Mouse (Mus musculus) right cerebral cortex, postnatal 25 days (tissue): ENCODE measurements at regions not wholly inside any gene's neighbourhood (a gene's known extent, or its start where the extent isn't known, plus 50 kb on each side); places are given as distances from the start of the nearest gene placed in this dataset.

ENCODE experiments used
- DNase-seq: peaks from one replicate; pipeline ENCODE4 v3.0.0; 2022

DNA sequence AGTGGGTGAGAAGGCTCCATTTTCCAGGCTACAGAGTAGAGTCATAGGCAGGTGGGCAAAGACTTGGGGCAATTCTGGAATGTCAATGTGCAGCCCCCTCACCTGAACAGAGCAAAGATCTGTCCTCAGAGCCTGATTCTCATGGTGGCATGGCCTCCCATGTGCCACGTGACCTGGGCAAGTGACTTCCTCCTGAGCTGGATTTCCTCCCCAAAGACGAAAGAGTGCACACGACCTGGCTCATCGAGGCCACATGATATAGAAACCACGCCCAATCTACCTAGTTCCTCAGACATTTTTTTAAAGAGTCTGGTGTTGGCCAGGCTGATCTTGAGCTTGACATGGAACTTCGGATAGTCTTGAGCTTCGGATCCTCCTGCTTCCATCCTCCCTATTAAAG is 139.5 kb upstream of the Tle3 start:
- no peak for DNase-seq

DNA sequence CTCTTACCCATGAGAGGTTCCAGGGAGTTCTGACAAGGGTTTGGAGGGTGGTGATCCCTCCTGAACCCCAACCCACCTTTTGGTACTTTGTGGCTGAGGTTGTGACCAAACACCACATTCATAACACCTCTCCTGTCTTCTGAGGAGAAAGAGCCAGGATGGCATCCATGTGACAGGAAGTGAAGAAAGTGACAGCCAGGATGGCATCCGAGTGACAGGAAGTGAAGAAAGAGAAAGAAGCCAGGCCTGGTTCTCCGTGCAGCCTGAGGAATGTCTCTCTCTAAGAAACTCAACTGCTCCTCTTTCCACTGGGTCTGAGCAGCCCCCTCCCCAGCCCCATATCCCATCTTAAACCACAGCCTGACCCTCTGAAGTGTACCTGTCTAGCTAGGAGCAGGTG is 138.9 kb upstream of the Tle3 start:
- no peak for DNase-seq

DNA sequence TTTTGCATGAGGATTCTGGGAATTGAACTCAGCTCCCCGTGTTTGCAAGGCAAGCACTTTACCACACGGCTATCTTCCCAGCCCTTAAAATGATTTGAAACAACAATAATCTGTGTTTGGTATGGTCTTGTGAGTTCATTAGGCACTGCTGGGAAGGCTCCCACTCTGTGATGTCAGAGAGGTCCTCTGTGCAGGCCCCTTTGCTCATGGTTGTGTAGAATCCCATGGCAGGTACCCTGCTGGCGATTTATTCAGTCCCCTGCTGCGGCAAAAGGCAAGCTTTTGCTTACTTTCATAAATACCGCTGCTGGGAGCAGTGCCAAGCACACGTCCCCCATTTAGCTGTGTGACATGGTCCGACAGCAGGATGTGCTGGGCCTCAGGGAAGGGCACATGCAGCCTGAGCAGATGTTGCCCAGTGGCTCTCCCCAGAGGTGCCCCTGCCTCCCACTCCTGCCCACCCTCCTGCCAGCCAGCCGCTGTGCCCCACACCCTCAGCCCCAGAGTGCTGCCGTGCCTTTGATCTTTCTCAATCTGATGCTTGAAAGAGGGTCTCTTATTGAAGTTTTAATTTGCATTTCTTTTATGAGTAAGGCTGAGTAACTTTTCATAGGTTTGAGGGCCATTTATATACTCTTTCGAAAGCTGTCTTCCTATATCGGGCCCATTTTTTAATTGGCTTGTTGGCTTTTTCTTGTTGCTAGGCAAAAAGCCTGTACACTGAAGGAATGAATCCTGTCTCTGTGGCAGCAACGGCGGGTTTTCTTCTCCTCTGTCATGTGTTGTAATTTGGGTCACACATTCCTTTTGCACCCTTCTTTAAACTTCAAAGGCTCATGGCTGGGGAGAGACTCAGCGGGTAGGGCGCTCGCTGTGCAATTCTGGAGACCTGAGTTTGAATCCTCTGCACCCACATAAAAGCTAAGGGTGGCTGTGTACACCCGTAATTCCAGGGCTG is 136.2 kb upstream of the Tle3 start:
- no peak for DNase-seq

DNA sequence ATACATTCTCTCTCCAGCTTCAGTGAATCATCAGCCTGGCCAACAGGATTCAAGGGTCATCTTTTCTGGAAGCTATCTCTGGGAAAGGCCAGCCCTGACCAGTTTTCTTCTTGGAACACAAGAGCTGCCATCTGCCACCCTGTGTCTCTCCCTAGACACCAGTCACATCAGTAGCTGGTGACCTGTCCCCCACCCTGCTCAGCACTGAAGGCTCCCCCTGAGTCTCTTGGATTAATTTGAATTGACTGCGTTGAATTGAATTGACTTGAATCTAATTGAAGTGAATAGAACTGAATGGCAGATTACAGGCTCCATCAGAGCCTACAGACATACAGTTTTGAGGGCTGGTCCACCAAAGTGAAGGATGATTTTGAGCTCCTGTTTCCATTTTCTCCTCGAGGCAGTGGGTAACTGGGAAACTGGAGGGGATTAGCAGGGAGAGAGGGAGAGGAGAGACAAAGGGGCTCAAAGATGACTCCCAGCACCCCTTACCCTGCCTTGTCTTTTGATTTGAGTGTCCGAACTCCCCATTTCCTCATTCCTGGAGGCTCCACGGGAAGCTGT is 133.4 kb upstream of the Tle3 start:
- DNase-seq = no peak

DNA sequence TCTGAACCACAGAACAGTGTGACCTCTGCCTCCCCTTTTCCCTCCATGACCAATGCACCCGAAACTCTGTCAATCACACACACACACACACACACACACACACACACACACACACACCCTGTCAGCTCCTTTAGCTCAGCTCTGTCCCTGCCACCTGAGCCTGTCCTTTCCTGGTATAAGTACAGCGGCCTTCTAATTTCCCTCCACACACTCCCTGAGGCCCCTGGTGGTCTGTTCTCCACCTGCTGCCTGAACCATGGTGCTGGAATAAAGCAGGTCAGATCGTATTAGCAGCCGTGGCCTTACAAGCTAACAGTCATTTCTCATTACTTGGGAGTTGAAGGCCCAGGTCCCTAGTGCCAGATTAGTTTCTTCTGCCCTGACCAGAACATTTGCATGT is 132.8 kb upstream of the Tle3 start:
- DNase-seq = no peak

DNA sequence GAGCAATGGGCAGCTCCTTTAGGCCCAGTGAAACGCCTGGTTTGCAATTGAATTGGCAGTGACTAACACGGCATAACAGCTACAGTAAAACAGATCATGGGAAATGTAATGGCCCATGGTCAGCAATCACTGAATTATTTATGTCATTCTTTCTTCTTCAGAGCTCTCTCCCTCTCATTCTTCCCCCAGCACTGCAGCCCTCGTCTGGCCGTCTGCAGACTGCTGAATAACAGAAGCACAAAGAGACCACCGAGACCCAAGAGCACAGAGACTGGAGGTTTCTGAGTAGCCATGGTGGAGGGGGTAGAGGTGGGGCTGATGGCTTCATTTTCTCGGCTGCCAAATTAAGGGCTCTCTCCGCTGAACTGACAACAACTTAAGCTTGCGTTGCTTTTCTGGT is 130.7 kb upstream of the Tle3 start:
- DNase-seq = no peak

DNA sequence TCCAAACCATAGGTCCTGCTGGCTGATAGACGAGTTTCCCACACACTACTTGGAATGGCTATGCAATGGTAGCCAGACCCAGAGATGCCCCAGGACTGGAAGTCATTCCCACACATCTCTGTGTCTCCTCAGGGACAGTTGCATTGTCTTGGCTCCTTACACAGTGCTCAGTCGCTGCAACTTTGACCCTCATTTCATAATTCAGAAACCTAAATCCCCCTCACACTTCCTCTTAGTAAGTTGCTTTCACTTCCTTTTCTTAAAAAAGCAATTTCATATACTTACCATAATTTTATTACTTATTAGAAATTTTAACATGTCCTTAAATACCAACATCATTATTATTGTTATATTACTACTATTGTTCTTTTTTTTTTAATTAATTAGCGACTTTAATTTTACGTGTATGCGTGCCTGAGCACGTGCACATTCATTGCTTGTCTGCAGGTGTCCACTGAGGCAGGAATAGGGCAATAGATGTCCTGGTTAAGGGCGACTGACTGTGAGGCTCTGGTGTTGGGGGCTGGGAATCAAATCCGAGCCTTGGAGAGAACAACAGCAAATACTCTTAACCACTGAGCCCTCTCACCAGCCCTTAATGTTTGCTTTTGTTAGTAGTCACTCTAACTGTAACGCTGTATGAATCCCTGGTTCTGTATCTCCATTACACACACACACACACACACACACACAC is 129.9 kb upstream of the Tle3 start:
- no peak for DNase-seq

DNA sequence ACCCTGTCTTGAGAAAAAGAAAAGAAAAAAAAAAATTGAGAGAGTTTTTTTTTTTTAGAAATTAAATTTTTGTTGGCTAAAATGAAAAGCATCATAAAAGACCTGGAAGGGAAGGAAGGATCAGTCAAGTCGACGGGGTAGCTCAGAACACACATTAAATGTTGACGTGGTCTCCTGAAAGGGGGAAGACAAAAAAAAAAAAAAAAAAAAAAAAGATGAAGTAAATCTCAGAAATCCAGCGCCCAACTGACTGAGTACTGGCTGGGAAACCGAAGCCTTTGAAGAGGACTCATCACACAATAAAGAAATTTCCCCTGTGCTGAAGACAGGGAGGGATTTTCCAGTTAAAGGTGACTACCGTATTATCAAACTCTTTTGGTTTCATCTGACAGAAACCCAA is 128.9 kb upstream of the Tle3 start:
- DNase-seq = no peak

DNA sequence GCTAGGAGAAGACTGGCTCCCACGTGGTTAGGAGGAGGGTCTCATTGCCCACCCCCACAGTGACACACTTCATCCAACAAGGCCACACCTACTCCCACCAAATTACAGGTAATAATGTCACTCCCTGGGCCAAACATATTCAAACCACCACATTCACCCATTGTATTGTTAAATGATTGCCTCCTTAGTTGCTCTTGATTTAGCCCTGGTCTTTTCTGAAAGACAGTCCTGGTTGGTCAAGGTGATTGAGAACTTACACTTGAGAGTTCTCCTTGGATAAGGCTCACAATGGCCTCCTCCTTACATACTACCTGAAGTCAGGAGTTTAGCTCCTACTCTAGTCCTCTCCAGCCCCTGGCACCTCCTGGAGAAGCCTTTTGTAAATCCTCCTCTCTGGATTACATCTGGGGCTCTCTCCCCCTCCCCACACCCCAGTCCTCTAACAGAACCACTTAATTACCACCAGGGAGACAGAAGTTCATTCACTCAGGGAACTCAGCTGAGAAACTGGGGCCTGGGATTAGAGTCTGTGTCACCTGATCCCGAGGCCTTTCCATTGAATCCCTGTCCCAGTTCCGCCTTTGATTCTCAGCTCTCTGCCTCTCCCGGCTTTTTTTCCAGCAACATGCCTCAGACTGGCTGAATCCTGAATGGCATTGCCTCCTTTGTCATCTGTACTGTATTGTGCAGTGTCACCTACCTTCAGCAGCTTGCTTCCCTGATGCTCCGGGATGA is 122.3 kb upstream of the Tle3 start:
- DNase-seq = no peak

DNA sequence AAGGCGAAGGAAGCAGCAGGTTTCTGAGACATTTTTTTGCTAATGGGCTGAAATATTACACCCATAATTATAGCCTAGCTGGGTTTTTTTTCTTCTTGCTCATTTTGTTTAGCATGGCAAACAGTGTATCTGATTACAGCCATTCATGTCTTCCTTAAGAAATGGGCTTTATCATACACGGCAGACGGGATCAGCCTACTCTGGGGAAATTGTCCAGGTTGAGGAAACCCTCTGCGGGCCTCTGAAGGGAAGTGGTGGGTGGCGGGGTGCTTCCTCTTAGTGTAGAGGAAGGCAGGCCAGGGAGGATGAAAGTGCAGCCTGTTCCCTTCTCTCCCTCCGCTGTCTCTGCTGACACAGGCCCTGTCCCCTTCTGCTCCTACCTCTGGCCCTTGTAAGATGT is 120.6 kb upstream of the Tle3 start:
- no peak for DNase-seq

DNA sequence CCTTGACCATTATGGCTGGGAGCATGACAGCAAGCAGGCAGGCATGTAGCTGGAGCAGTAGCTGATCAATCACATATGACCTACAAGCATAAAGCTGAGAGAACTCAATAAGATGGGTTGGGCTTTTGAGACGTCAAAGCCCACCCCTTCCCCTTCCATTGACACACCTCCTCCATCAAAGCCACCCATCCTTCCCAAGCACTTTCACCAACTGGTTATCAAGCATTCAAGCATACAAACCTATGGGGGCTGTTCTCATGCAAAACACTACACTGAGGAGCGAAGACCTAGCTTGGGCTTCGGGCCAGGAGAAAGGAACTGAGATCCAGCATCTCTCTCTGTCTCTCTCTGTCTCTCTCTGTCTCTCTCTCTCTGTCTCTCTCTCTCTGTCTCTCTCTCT is 118.4 kb upstream of the Tle3 start:
- DNase-seq = no peak

DNA sequence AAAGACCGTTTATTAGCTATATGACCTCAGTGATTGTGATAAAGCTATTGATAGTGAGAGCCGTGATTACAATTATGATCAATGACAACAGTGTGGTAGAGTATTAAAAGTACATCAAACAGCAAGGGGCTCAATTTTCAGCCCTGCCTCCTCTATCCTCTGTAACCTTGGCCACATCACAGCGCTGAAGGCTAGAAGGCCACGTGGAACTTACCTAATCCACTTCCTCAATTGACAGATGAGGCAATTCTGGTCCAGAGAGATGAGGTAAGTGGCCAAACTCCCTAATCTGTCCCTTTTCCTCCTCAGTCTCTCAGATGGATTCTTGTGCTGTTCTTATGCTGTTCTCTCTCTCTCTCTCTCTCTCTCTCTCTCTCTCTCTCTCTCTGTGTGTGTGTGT is 114.7 kb upstream of the Tle3 start:
- no peak for DNase-seq

DNA sequence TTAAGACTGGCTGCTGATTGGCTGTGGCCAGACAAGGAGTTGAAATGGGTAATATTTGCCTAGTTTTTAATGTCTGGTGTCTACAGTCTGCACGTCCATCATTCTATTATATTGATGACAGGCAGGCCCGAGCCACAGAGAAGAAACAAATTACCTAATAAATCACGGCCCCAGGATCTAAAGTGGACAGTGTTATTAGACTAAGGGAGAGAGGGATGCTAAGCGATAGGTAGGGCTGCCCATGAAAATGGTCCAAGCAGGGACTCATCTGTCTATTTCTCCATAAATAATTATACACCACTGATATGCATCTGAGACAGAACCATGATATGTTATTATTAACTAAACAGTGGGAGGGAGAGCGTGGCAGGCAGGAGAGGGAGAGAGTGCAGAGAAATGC is 114.1 kb upstream of the Tle3 start:
- DNase-seq = no peak

DNA sequence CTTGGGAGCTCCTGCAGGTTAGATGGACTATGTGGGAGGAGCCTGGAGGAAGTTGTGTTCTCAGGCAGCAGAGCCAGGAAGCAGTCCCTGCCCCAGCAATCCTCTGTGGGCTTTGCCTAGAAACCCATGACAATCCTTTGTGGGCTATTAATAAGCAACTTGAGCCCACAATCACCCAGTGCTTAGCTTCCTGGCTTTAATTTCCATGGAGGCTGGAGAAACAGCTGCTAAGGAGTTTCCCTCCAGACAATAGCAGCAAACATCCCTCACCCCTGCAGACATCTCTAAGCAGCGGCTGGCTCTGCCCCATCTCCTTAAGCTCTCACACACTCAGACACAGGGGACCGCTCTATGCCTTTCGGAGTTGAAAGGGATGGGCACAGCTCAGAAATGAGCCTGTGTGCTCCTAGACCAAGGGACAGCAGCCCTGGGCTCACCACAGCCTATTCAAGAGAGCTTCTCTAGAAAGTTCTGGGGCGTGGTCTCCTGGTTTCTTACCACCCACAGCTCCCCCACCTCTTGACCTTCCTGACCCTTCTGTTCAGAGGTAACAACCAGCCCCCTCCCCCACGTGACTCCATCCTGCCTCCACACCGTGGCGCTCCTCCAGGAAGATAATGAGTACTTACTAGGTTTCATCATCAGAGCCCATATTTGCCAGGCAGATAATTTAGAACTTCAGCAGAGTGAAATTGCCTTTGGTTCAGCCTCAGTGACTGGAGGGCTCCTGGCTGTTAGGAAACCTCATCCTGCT is 112.6 kb upstream of the Tle3 start:
- no peak for DNase-seq

DNA sequence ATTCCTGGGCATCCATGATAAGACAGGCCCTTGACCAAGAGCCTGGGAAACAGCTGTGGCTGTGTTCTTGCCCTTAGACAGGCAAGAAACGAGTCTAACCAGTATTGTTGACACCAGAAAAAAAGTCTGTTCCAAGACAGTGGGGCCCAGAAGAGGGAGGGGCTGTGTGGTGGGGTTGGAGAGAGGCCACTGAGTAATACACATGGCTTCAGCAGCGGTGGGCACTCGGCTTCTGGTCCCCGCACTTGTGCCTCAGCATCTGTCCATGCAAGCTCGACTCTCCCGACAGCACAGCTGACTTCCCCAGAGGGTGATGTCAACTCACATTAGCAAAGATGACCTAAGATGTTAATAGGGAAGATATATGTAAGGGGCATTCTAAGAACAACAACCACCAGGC is 110.9 kb upstream of the Tle3 start:
- no peak for DNase-seq

DNA sequence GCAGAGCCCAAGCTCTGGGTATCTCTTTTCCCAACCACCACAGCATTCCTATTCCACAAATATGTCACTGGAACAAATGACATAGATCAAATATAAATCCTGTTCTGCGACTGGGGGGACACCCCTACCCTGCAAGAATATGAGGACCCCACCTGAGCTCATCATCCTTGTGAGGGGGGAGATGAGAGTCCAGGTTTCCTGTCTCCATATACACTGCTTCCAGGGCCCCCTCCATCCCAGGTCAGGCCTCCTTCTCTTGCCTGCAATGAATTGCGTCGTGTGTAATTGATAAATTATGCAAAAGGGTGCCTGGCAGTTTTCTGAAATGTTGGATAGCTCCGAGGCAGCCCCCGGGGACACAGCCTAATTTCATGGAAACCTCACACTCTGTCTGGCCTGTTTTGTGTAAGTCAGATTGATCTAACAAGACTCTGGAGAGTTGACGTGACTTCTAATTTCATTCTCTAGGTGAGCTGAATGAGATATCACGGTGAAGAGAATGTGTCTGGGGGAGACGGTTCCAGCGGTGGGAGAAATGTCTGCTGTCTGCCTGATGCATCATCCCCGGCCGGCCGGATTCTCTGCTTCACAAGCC is 110.3 kb upstream of the Tle3 start:
- no peak for DNase-seq

DNA sequence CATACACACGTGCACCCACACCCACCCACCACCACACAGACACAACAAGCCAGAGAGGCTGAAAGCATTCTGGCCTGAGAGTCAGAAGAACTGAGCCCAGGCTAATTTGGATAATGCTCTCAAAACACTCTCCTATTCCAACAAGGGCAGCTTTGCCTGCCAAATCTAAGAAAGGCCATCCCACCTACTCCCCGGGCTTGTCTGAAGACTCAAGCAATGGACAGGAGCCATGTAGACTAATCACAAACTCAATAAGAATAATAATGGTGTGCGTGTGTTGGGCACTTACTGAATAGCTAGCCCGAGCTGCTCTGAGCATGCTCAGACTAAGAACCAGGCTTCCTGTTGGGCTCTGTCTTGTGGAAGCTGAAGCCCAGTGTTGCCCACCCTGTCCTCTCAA is 108.8 kb upstream of the Tle3 start:
- no peak for DNase-seq

DNA sequence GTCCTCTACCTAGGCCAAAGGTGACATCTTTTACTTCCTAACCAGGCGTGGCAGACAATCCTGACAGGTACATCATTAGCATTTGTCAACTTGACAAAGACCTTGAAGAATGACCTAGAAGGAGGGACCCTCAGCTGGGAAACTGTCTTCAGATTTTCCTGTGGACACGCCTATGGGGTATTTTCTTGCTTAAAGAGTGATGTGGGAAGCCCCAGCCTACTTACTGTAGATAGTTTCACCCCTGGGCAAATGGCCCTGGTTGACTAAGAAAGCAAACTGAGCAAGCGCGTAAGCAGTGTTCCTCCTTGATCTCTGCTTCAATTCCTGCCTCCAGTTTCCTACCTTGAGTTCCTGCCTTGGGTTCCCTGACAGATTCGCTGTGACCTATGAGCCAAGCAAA is 106.7 kb upstream of the Tle3 start:
- DNase-seq = no peak

DNA sequence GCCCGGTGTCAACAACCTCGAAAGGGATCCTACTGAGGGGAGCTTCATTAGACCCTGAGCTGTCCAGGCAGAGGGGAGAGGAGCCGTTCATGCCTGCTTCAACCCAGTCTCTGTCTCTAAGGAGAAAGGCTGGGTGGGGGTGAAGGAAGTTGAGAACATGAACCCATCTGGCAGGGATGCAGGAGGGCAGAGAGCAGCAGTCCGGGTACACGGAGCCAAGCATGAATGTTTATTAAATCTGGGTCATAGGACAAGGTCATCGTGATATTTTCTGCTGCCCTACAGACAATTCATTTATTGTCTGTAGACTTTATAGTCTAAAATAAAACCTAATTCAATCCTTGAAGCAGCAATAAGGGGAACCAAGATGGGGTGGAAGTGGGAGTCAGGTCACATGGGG is 105.2 kb upstream of the Tle3 start:
- no peak for DNase-seq

DNA sequence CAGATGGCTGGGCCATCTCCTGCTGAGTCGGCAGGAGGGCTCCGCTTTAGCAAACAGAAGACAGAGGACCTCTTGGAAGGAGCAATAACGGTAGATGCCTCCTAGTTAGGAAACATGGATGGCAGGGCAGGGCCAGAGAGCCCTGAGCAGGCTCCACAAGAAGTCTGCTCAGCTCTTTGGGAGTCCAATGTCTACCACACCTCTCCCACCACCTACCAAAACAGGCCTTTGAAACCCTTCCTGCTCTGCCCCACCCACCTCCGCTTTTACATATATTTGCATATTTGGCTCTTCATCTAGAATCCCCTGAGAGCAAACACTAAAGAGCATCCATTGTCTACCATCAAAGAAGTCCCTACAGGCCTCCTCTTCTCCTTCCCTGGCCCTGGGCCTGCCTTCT is 104.6 kb upstream of the Tle3 start:
- DNase-seq = no peak

DNA sequence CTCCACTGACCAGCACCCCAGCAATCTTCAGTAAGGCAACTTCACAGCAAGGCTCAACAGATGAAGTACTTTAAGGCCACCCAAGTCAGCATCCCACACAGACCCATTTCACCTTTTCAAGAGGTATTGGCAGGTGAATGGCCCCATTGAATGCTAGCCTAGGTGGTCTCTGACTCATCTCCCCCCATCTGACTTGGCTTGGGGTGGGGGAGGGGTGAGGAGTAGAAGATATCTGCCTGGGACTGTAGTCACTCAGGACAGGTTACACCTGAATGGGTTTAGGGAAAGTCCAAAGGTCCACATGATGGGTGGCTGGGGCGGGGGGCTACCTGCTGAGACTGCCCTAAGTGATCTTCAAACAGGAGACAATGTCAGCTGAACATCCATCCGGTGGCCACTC is 104.0 kb upstream of the Tle3 start:
- DNase-seq = no peak

DNA sequence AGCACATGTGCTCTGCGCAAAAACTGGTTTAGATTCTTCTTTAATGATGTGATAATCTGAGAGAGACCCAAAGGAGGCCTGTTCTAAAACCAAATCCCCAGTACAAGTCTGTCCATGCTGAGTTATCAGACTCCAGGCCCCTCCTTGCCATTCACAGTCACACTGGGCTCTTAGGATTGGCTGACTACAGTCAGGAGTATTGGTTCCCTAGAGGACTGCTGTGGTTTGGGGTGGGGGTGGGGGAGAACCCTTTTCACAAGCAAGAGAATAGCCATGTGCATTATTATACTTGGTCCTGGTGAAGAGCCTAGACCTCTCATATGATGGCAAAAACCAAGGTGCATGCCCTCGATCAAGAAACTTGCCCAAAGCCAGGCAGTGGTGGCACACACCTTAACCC is 103.5 kb upstream of the Tle3 start:
- no peak for DNase-seq
